Mouse (Mus musculus): ENCODE results near the gene Zfyve21. TPM values are rescaled to one million over a fixed set of nuclear protein-coding genes. Genes with fewer than 3 reads are reported as not detected.
A peak's percentile ranks its signal among the peaks of the same experiment; 100 is the strongest.

Zfyve21 gene
- polyA plus RNA-seq, 1 experiment from 2014 or later: 75.0 TPM

GRCm38 (mm10) chr12:111853011-111853436 lies 39.1 kb downstream of the Zfyve21 start:
- Histone ChIP-seq H3K4me3 (no peak overlapping the region), H3K27me3 (replicated peaks; ENCODE audit: low read depth, poor library complexity, severe bottlenecking) (no peaks in the 10 kb centered on the region), H3K27ac (replicated peaks) (0 out of 2 replicates have a peak overlapping the region, but pooled peaks have one; percentile 30), H3K4me1 (peaks cover 3% of the 10 kb centered on the region; the same call in 1 of the 2 replicates), H3K9me3 (0 out of 2 replicates have a peak, but pooled peaks cover 4% of the 10 kb centered on the region), H3K36me3 (replicated peaks) (no peaks in the 10 kb centered on the region)
- 70% methylated on average over 10 of the region's 10 CpGs for WGBS
- DNase-seq (ENCODE audit: low spot score): peak; percentile 35

DNA sequence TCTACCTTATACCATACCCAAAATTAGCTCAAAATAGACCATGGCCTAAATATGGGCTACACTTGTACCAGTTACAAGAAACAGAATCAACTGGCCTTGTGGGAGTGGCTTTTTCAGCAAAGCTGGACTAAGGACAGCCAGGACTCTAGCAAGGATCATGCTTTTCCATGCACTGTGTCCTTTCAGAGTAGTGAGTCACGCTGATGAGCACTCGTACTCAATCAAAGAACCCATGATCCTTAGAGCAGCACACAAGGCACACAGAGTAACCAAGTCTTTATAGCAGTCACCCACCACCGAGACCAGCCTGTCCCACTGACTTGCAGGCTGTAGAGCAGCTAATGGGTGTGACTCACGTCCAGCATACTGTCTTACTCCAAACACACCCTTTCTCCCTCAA lies 39.6 kb downstream of the Zfyve21 start:
- Histone ChIP-seq H3K4me1 (peaks cover 3% of the 10 kb centered on the region; the same call in 1 of the 2 replicates), H3K27me3 (replicated peaks; ENCODE audit: low read depth, poor library complexity, severe bottlenecking) (no peaks in the 10 kb centered on the region), H3K27ac (replicated peaks) (no peak overlapping the region), H3K36me3 (replicated peaks) (no peaks in the 10 kb centered on the region), H3K4me3 (no peak overlapping the region), H3K9me3 (0 out of 2 replicates have a peak, but pooled peaks cover 4% of the 10 kb centered on the region)
- 67% methylated on average over 4 of the region's 4 CpGs for WGBS
- no peak for DNase-seq (ENCODE audit: low spot score)

DNA sequence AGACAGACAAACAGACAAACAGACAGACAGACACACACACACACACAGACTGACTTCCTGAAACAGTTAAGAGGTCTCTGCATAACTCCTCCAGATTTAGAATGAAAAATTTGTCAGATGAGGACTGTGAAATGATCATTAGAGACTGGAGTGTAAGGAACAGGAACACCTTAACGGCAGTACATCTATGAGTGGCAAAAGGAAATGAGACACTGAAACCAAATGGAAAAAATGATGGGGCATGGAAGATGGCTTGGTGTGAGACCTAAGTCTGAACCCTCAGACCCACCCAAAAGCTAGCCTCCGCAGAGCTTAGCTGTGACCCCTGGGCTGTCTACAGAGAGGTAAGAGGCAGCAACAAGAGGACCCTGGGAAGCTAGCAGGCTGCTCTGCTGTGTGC lies 41.5 kb downstream of the Zfyve21 start:
- Histone ChIP-seq H3K27me3 (replicated peaks; ENCODE audit: low read depth, poor library complexity, severe bottlenecking) (no peaks in the 10 kb centered on the region), H3K4me3 (no peak overlapping the region), H3K9me3 (no peaks in the 10 kb centered on the region), H3K36me3 (replicated peaks) (no peaks in the 10 kb centered on the region), H3K4me1 (peaks cover 3% of the 10 kb centered on the region; the same call in 1 of the 2 replicates), H3K27ac (replicated peaks) (no peak overlapping the region)
- DNase-seq (ENCODE audit: low spot score): no peak
- 93% methylated on average over 2 of the region's 2 CpGs for WGBS

- no peak overlapping the region for H3K4me3 ChIP-seq
- no peaks in the 10 kb centered on the region for H3K27me3 ChIP-seq (replicated peaks; ENCODE audit: low read depth, poor library complexity, severe bottlenecking)
- DNase-seq (ENCODE audit: low spot score): no peak
- no peak overlapping the region for H3K27ac ChIP-seq (replicated peaks)
- no peaks in the 10 kb centered on the region for H3K4me1 ChIP-seq
- WGBS: 91% methylated on average over 4 of the region's 4 CpGs
- H3K9me3 ChIP-seq: no peaks in the 10 kb centered on the region
- no peaks in the 10 kb centered on the region for H3K36me3 ChIP-seq (replicated peaks)
Measured at GRCm38 (mm10) chr12:111864206-111864824, 50.3 kb downstream of the Zfyve21 start.

DNA sequence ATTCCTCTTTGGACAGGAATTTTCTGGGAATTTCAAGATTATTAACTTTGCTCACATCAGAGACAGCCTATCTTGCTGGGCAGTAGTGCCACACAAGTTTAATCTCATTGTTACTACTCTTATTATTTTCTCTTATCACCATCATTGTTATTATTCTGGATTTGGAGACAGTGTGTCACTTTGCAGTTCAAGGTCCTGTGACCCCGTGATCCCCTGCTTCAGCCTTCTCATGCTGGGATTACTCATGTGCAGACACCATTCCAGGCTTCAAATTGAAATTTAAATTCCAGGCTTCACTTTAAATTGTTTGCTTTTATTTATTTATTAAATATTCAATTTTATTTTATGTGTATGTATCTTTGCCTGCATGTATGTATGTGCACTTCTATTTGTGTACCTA lies 55.8 kb downstream of the Zfyve21 start:
- no peak for DNase-seq (ENCODE audit: low spot score)
- H3K36me3 ChIP-seq (replicated peaks): no peaks in the 10 kb centered on the region
- WGBS: 84% methylated on average over 1 of the region's 1 CpGs
- H3K27me3 ChIP-seq (replicated peaks; ENCODE audit: low read depth, poor library complexity, severe bottlenecking): no peaks in the 10 kb centered on the region
- H3K27ac ChIP-seq (replicated peaks): no peak overlapping the region
- H3K4me1 ChIP-seq: no peaks in the 10 kb centered on the region
- H3K4me3 ChIP-seq: no peak overlapping the region
- no peaks in the 10 kb centered on the region for H3K9me3 ChIP-seq

DNA sequence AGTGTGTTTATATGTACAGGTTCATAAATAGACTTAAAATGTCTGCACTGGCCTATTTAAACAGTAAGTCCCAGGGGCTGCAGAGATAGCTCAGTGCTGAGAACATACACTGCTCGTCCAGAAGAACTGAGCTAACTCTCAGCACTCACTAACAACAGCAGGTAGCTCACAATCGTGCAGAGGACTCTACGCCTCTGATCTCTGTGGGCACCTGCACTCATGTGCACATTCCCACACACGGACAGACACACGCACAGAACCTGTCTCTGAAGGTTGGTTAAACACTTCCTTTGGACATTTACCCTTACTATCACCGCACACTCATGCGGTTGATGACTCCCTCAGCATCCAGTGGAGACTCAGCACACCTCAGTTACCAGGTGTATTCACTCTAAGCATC lies 56.8 kb downstream of the Zfyve21 start:
- 0 out of 2 replicates have a peak, but pooled peaks cover 2% of the 10 kb centered on the region for H3K4me1 ChIP-seq
- H3K4me3 ChIP-seq: no peak overlapping the region
- no peaks in the 10 kb centered on the region for H3K36me3 ChIP-seq (replicated peaks)
- DNase-seq (ENCODE audit: low spot score): no peak
- no peaks in the 10 kb centered on the region for H3K27me3 ChIP-seq (replicated peaks; ENCODE audit: low read depth, poor library complexity, severe bottlenecking)
- H3K27ac ChIP-seq (replicated peaks): no peak overlapping the region
- WGBS: 90% methylated on average over 7 of the region's 7 CpGs
- no peaks in the 10 kb centered on the region for H3K9me3 ChIP-seq

DNA sequence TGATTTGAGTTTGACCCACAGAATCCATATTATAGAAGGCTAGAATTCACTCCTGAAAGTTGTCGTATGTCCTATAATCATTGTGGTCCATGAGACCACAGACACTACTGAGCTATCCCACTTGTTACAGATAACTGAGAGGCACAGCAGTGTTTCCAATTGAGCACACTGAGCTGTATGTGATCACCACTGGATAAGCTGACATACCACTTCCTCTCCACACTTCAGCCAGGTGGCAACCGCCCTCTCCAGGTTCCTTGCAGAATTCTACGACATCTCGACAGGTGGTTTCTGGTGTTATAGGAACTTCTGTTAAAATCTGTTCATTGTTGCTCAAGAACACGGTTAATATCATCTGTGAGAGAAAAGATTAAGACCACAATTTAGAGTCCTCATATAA lies 58.1 kb downstream of the Zfyve21 start:
- Histone ChIP-seq H3K4me1 (0 out of 2 replicates have a peak, but pooled peaks cover 2% of the 10 kb centered on the region), H3K4me3 (no peak overlapping the region), H3K9me3 (no peaks in the 10 kb centered on the region), H3K27ac (replicated peaks) (no peak overlapping the region), H3K36me3 (replicated peaks) (no peaks in the 10 kb centered on the region), H3K27me3 (replicated peaks; ENCODE audit: low read depth, poor library complexity, severe bottlenecking) (no peaks in the 10 kb centered on the region)
- 89% methylated on average over 5 of the region's 5 CpGs for WGBS
- no peak for DNase-seq (ENCODE audit: low spot score)

GRCm38 (mm10) chr12:111874601-111875140 lies 60.7 kb downstream of the Zfyve21 start:
- H3K4me3 ChIP-seq: no peak overlapping the region
- no peak for DNase-seq (ENCODE audit: low spot score)
- H3K27ac ChIP-seq (replicated peaks): no peak overlapping the region
- no peaks in the 10 kb centered on the region for H3K9me3 ChIP-seq
- H3K36me3 ChIP-seq (replicated peaks): no peaks in the 10 kb centered on the region
- H3K27me3 ChIP-seq (replicated peaks; ENCODE audit: low read depth, poor library complexity, severe bottlenecking): no peaks in the 10 kb centered on the region
- 0 out of 2 replicates have a peak, but pooled peaks cover 2% of the 10 kb centered on the region for H3K4me1 ChIP-seq
- 80% methylated on average over 1 of the region's 1 CpGs for WGBS

- no peak overlapping the region for H3K27ac ChIP-seq (replicated peaks)
- H3K36me3 ChIP-seq (replicated peaks): no peaks in the 10 kb centered on the region
- H3K27me3 ChIP-seq (replicated peaks; ENCODE audit: low read depth, poor library complexity, severe bottlenecking): no peaks in the 10 kb centered on the region
- H3K4me1 ChIP-seq: 0 out of 2 replicates have a peak, but pooled peaks cover 2% of the 10 kb centered on the region
- 87% methylated on average over 3 of the region's 3 CpGs for WGBS
- H3K9me3 ChIP-seq: no peaks in the 10 kb centered on the region
- no peak overlapping the region for H3K4me3 ChIP-seq
- DNase-seq (ENCODE audit: low spot score): no peak
Measured at GRCm38 (mm10) chr12:111875499-111875898, 61.5 kb downstream of the Zfyve21 start.

- Histone ChIP-seq H3K9me3 (no peaks in the 10 kb centered on the region), H3K36me3 (replicated peaks) (no peaks in the 10 kb centered on the region), H3K4me3 (no peak overlapping the region), H3K27me3 (replicated peaks; ENCODE audit: low read depth, poor library complexity, severe bottlenecking) (no peaks in the 10 kb centered on the region), H3K4me1 (0 out of 2 replicates have a peak, but pooled peaks cover 2% of the 10 kb centered on the region), H3K27ac (replicated peaks) (no peak overlapping the region)
- peak; percentile 83 for DNase-seq (ENCODE audit: low spot score)
- WGBS: 14% methylated on average over 3 of the region's 3 CpGs
Measured at GRCm38 (mm10) chr12:111878213-111878612, 64.2 kb downstream of the Zfyve21 start.

Other genes starting within 250 kb of the Zfyve21 start
- 41.7 and 45.6 TPM in 2 replicates for gene Mark3, start 239.6 kb upstream of the Zfyve21 start, polyA plus RNA-seq (2016; fragmentation: Nextera tagmentation; extraction: Ambion mirVana)
- gene Ckb, start 141.8 kb upstream of the Zfyve21 start, polyA plus RNA-seq (2016; fragmentation: Nextera tagmentation; extraction: Ambion mirVana): 479 and 683 TPM in 2 replicates
- 17.7 and 19.6 TPM in 2 replicates for gene Trmt61a, start 136.1 kb upstream of the Zfyve21 start, polyA plus RNA-seq (2016; fragmentation: Nextera tagmentation; extraction: Ambion mirVana)
- gene Bag5, start 100.9 kb upstream of the Zfyve21 start, polyA plus RNA-seq (2016; fragmentation: Nextera tagmentation; extraction: Ambion mirVana): 50.2 and 58.0 TPM in 2 replicates
- gene Apopt1, start 100.9 kb upstream of the Zfyve21 start, polyA plus RNA-seq (2016; fragmentation: Nextera tagmentation; extraction: Ambion mirVana): 56.2 and 56.4 TPM in 2 replicates
- gene Klc1, start 55.3 kb upstream of the Zfyve21 start, polyA plus RNA-seq (2016; fragmentation: Nextera tagmentation; extraction: Ambion mirVana): 130 and 131 TPM in 2 replicates
- gene Xrcc3, start 297 bp upstream of the Zfyve21 start, polyA plus RNA-seq (2016; fragmentation: Nextera tagmentation; extraction: Ambion mirVana): 21.7 and 22.2 TPM in 2 replicates
- 4.1 and 5.1 TPM in 2 replicates for gene Ppp1r13b, start 93.9 kb downstream of the Zfyve21 start, polyA plus RNA-seq (2016; fragmentation: Nextera tagmentation; extraction: Ambion mirVana)
- 580 and 594 TPM in 2 replicates for gene Atp5mpl, start 152.8 kb downstream of the Zfyve21 start, polyA plus RNA-seq (2016; fragmentation: Nextera tagmentation; extraction: Ambion mirVana)
- gene Tdrd9, start 157.4 kb downstream of the Zfyve21 start, polyA plus RNA-seq (2016; fragmentation: Nextera tagmentation; extraction: Ambion mirVana): 1.0 and 1.1 TPM in 2 replicates
- gene Rd3l, start 167.1 kb downstream of the Zfyve21 start, polyA plus RNA-seq (2016; fragmentation: Nextera tagmentation; extraction: Ambion mirVana): not detected in 2 replicates

Data from embryonic facial prominence, embryonic 10.5 days (tissue).